Mouse (Mus musculus) G1E (cell line): ENCODE measurements around the gene Tmem245. TPM values are rescaled to one million over a fixed set of nuclear protein-coding genes. Genes with fewer than 3 reads are reported as not detected.

Source experiments
- ATAC-seq: 2 replicates; pipeline ENCODE4 v1.8.0; 2016; ENCODE audit warnings: mild to moderate bottlenecking; ENCODE audit not compliant: insufficient number of reproducible peaks, poor library complexity, low FRiP score, severe bottlenecking; ENCODE audit errors: extremely low read depth
- DNase-seq: peaks from one replicate; pipeline ENCODE4 v3.0.0; 2012; ENCODE audit warnings: low spot score
- H3K27me3 ChIP-seq: 2 replicates; pipeline ENCODE4 v1.6.1; 2012; ENCODE audit warnings: mild to moderate bottlenecking, low read length, inconsistent platforms; ENCODE audit not compliant: insufficient read depth
- H3K36me3 ChIP-seq: replicated peaks from 2 replicates; pipeline ENCODE3; 2012; ENCODE audit warnings: mild to moderate bottlenecking, inconsistent platforms
- H3K4me1 ChIP-seq: 2 replicates; pipeline ENCODE4 v1.6.1; 2012; ENCODE audit warnings: low read depth, low read length, inconsistent platforms, mixed read lengths; ENCODE audit not compliant: insufficient read depth
- H3K4me3 ChIP-seq: 2 replicates; pipeline ENCODE4 v1.5.1; 2012; ENCODE audit warnings: low read depth, mild to moderate bottlenecking, inconsistent platforms, low read length, moderate library complexity, mixed read lengths
- H3K9me3 ChIP-seq: replicated peaks from 2 replicates; pipeline ENCODE4 v1.6.1; 2012; ENCODE audit warnings: inconsistent platforms
- CTCF ChIP-seq: IDR thresholded peaks from 2 replicates; pipeline ENCODE4 v1.5.1; 2012; ENCODE audit warnings: low read depth, low read length, inconsistent platforms, mixed read lengths
- GATA1 ChIP-seq: IDR thresholded peaks from 2 replicates; pipeline ENCODE4 v1.6.1; 2012; ENCODE audit warnings: borderline replicate concordance, low read length, inconsistent platforms, mixed read lengths
- GATA2 ChIP-seq: IDR thresholded peaks from 2 replicates; pipeline ENCODE4 v1.6.1; 2012; ENCODE audit warnings: low read depth, low read length, inconsistent platforms, borderline replicate concordance
- POLR2AphosphoS5 ChIP-seq: IDR thresholded peaks from 2 replicates; pipeline ENCODE4 v1.6.1; 2012; ENCODE audit warnings: low read depth, low read length, inconsistent platforms; ENCODE audit not compliant: insufficient replicate concordance
- TAL1 ChIP-seq: conservative IDR thresholded peaks from 2 replicates; pipeline ENCODE4 v1.6.1; 2012; ENCODE audit warnings: low read depth, low read length, inconsistent platforms, mixed read lengths
- polyA plus RNA-seq: library from polyadenylated mRNA; stranded (reverse); fragments of >175 nt; gene quantifications from 2 replicates; pipeline ENCODE4 v1.2.3, GENCODE M21; 2012
- total RNA-seq, 2 experiments: library from RNA; stranded (forward) in 1 of 2; stranded (reverse) in 1 of 2; fragments of 200-1000 nt in 1 of 2; fragments of >200 nt in 1 of 2; fragmentation: Nextera tagmentation in 1 of 2; gene quantifications; 2 replicates each; pipeline ENCODE4 v1.2.3; 2014 to 2017

Gene Tmem245
- total and polyA plus RNA-seq, 3 experiments: 0.90 to 28.8 (median 9.1) TPM

- H3K27me3 ChIP-seq: no peaks in the 10 kb centered on the region
- H3K4me1 ChIP-seq: peaks cover 38% of the 10 kb centered on the region
- peaks cover 20% of the 10 kb centered on the region for H3K36me3 ChIP-seq
- DNase-seq (peak; percentile 77), ATAC-seq (peak; percentile 79)
- H3K9me3 ChIP-seq: no peaks in the 10 kb centered on the region
- TF ChIP-seq POLR2AphosphoS5 (no peak), GATA1 (no peak)
- H3K4me3 ChIP-seq: peak within 1 kb of the TSS; percentile 78
These were observed 82.2 kb downstream of the Tmem245 start, which contains the start of gene Ctnnal1 for GRCm38 (mm10) chr4:56865003-56865511. Gene Ctnnal1 (minus strand): TSS chr4:56865188.

- Histone ChIP-seq H3K36me3 (peaks cover 20% of the 10 kb centered on the region), H3K27me3 (no peaks in the 10 kb centered on the region), H3K9me3 (no peaks in the 10 kb centered on the region), H3K4me1 (peaks cover 38% of the 10 kb centered on the region), H3K4me3 (peak overlapping the region; percentile 78)
- DNase-seq: peak; percentile 16
- ATAC-seq: no peak
- TF ChIP-seq CTCF: no peak
- TF ChIP-seq TAL1: no peak
- TF ChIP-seq GATA2: no peak
- TF ChIP-seq POLR2AphosphoS5: no peak
- no peak for TF ChIP-seq GATA1
These were observed 82.7 kb downstream of the Tmem245 start for GRCm38 (mm10) chr4:56864417-56865001.

- H3K27me3 ChIP-seq: no peaks in the 10 kb centered on the region
- no peaks in the 10 kb centered on the region for H3K9me3 ChIP-seq
- TF ChIP-seq TAL1 (no peak), GATA2 (no peak), POLR2AphosphoS5 (no peak)
- no peak for ATAC-seq
- H3K4me3 ChIP-seq: peak overlapping the region; percentile 78
- no peak for DNase-seq
- H3K4me1 ChIP-seq: peaks cover 38% of the 10 kb centered on the region
- H3K36me3 ChIP-seq: peaks cover 17% of the 10 kb centered on the region
These were observed 83.2 kb downstream of the Tmem245 start for GRCm38 (mm10) chr4:56864016-56864415.

GRCm38 (mm10) chr4:56861551-56861950, 85.7 kb downstream of the Tmem245 start:
- peak; percentile 74 for ATAC-seq
- no peak for DNase-seq
- TF ChIP-seq CTCF: no peak
- TF ChIP-seq TAL1: peak; percentile 84
- no peak for TF ChIP-seq GATA2

GRCm38 (mm10) chr4:56858733-56859132, 88.5 kb downstream of the Tmem245 start:
- H3K36me3 ChIP-seq: no peaks in the 10 kb centered on the region
- no peak for ATAC-seq
- H3K4me3 ChIP-seq: no peak overlapping the region
- TF ChIP-seq TAL1: no peak
- TF ChIP-seq POLR2AphosphoS5: no peak
- TF ChIP-seq CTCF: no peak
- TF ChIP-seq GATA1: no peak
- no peak for TF ChIP-seq GATA2
- DNase-seq: no peak
- H3K9me3 ChIP-seq: no peaks in the 10 kb centered on the region
- 0 out of 2 replicates have a peak, but pooled peaks cover 3% of the 10 kb centered on the region for H3K27me3 ChIP-seq
- H3K4me1 ChIP-seq: peaks cover 29% of the 10 kb centered on the region

More at GRCm38 (mm10) chr4:56861551-56861950, 85.7 kb downstream of the Tmem245 start:
- Histone ChIP-seq H3K36me3 (peaks cover 2% of the 10 kb centered on the region), H3K4me1 (peaks cover 41% of the 10 kb centered on the region), H3K4me3 (no peak overlapping the region), H3K27me3 (no peaks in the 10 kb centered on the region), H3K9me3 (no peaks in the 10 kb centered on the region)

- H3K4me3 ChIP-seq: no peak overlapping the region
- H3K36me3 ChIP-seq: no peaks in the 10 kb centered on the region
- H3K27me3 ChIP-seq: 0 out of 2 replicates have a peak, but pooled peaks cover 3% of the 10 kb centered on the region
- H3K4me1 ChIP-seq: peaks cover 9% of the 10 kb centered on the region
- ATAC-seq (no peak), DNase-seq (no peak)
- H3K9me3 ChIP-seq: no peaks in the 10 kb centered on the region
- TF ChIP-seq GATA1 (no peak), POLR2AphosphoS5 (no peak), CTCF (no peak), GATA2 (no peak), TAL1 (no peak)
These were observed 90.8 kb downstream of the Tmem245 start for GRCm38 (mm10) chr4:56856371-56856949.
